Mouse (Mus musculus): ENCODE measurements around the gene Lyrm9. TPM values are rescaled to one million over a fixed set of nuclear protein-coding genes. Genes with fewer than 3 reads are reported as not detected.

Gene Lyrm9
- polyA plus RNA-seq, 1 experiment from 2014 or later: 11.8 TPM

GRCm38 (mm10) chr11:78872782-78873181 is 46.4 kb downstream of the Lyrm9 start:
- Histone ChIP-seq H3K4me3 (ENCODE audit: low read depth, low read length) (no peak overlapping the region), H3K4me1 (ENCODE audit: control insufficient read depth, low read depth, low read length) (no peaks in the 10 kb centered on the region), H3K27ac (ENCODE audit: low read length) (no peak overlapping the region), H3K27me3 (ENCODE audit: control insufficient read depth, insufficient read depth, low read depth, low read length) (no peaks in the 10 kb centered on the region), H3K36me3 (ENCODE audit: control insufficient read depth, insufficient read depth) (no peaks in the 10 kb centered on the region), H3K4me2 (ENCODE audit: low read depth, low read length) (no peak overlapping the region), H3K9ac (ENCODE audit: low read depth, low read length) (no peak overlapping the region), H3K9me3 (replicated peaks; ENCODE audit: control insufficient read depth, low read length) (no peaks in the 10 kb centered on the region)
- 41% methylated on average over 2 of the region's 2 CpGs for WGBS (ENCODE audit: insufficient replicate concordance)
- no peak for ATAC-seq (ENCODE audit: low read depth)

- Histone ChIP-seq H3K9ac (ENCODE audit: low read depth, low read length) (no peak overlapping the region), H3K4me2 (ENCODE audit: low read depth, low read length) (no peak overlapping the region), H3K9me3 (replicated peaks; ENCODE audit: control insufficient read depth, low read length) (no peaks in the 10 kb centered on the region), H3K27ac (ENCODE audit: low read length) (no peak overlapping the region), H3K36me3 (ENCODE audit: control insufficient read depth, insufficient read depth) (no peaks in the 10 kb centered on the region), H3K27me3 (ENCODE audit: control insufficient read depth, insufficient read depth, low read depth, low read length) (no peaks in the 10 kb centered on the region), H3K4me1 (ENCODE audit: control insufficient read depth, low read depth, low read length) (no peaks in the 10 kb centered on the region), H3K4me3 (ENCODE audit: low read depth, low read length) (no peak overlapping the region)
- 68% methylated on average over 3 of the region's 3 CpGs for WGBS (ENCODE audit: insufficient replicate concordance)
- no peak for ATAC-seq (ENCODE audit: low read depth)
These were observed 53.3 kb downstream of the Lyrm9 start for GRCm38 (mm10) chr11:78879727-78880126.

GRCm38 (mm10) chr11:78886693-78887092 is 60.3 kb downstream of the Lyrm9 start:
- Histone ChIP-seq H3K4me1 (ENCODE audit: control insufficient read depth, low read depth, low read length) (no peaks in the 10 kb centered on the region; the same call in 1 of the 2 replicates), H3K36me3 (ENCODE audit: control insufficient read depth, insufficient read depth) (no peaks in the 10 kb centered on the region), H3K9me3 (replicated peaks; ENCODE audit: control insufficient read depth, low read length) (no peaks in the 10 kb centered on the region), H3K9ac (ENCODE audit: low read depth, low read length) (no peak overlapping the region), H3K27ac (ENCODE audit: low read length) (no peak overlapping the region), H3K4me2 (ENCODE audit: low read depth, low read length) (no peak overlapping the region), H3K4me3 (ENCODE audit: low read depth, low read length) (no peak overlapping the region), H3K27me3 (ENCODE audit: control insufficient read depth, insufficient read depth, low read depth, low read length) (no peaks in the 10 kb centered on the region)
- WGBS (ENCODE audit: insufficient replicate concordance): 80% methylated on average over 1 of the region's 1 CpGs
- no peak for ATAC-seq (ENCODE audit: low read depth)

GRCm38 (mm10) chr11:78887102-78887971 is 61.0 kb downstream of the Lyrm9 start:
- H3K27me3 ChIP-seq (ENCODE audit: control insufficient read depth, insufficient read depth, low read depth, low read length): no peaks in the 10 kb centered on the region
- no peaks in the 10 kb centered on the region; the same call in 1 of the 2 replicates for H3K4me1 ChIP-seq (ENCODE audit: control insufficient read depth, low read depth, low read length)
- H3K9ac ChIP-seq (ENCODE audit: low read depth, low read length): no peak overlapping the region
- 0 out of 2 replicates have a peak, but pooled peaks have one; percentile 32 for ATAC-seq (ENCODE audit: low read depth)
- no peaks in the 10 kb centered on the region for H3K36me3 ChIP-seq (ENCODE audit: control insufficient read depth, insufficient read depth)
- H3K4me2 ChIP-seq (ENCODE audit: low read depth, low read length): no peak overlapping the region
- no peak overlapping the region for H3K27ac ChIP-seq (ENCODE audit: low read length)
- H3K4me3 ChIP-seq (ENCODE audit: low read depth, low read length): no peak overlapping the region
- H3K9me3 ChIP-seq (replicated peaks; ENCODE audit: control insufficient read depth, low read length): no peaks in the 10 kb centered on the region
- 49% methylated on average over 9 of the region's 9 CpGs for WGBS (ENCODE audit: insufficient replicate concordance)

- no peak overlapping the region for H3K27ac ChIP-seq (ENCODE audit: low read length)
- H3K27me3 ChIP-seq (ENCODE audit: control insufficient read depth, insufficient read depth, low read depth, low read length): no peaks in the 10 kb centered on the region
- no peak overlapping the region for H3K4me3 ChIP-seq (ENCODE audit: low read depth, low read length)
- no peaks in the 10 kb centered on the region for H3K9me3 ChIP-seq (replicated peaks; ENCODE audit: control insufficient read depth, low read length)
- no peak overlapping the region for H3K4me2 ChIP-seq (ENCODE audit: low read depth, low read length)
- no peak overlapping the region for H3K9ac ChIP-seq (ENCODE audit: low read depth, low read length)
- 55% methylated on average over 4 of the region's 4 CpGs for WGBS (ENCODE audit: insufficient replicate concordance)
- no peak for ATAC-seq (ENCODE audit: low read depth)
- no peaks in the 10 kb centered on the region; the same call in 1 of the 2 replicates for H3K4me1 ChIP-seq (ENCODE audit: control insufficient read depth, low read depth, low read length)
- H3K36me3 ChIP-seq (ENCODE audit: control insufficient read depth, insufficient read depth): no peaks in the 10 kb centered on the region
These were observed 62.8 kb downstream of the Lyrm9 start for GRCm38 (mm10) chr11:78889156-78889555.

Other genes starting within 250 kb of the Lyrm9 start
- 3.2 TPM in 2 replicates for gene Nlk, start 129.2 kb upstream of the Lyrm9 start, polyA plus RNA-seq (2015; fragmentation: Nextera tagmentation; extraction: Ambion mirVana)
- 13.1 and 15.1 TPM in 2 replicates for gene Ccnq, start 74.9 kb upstream of the Lyrm9 start, polyA plus RNA-seq (2015; fragmentation: Nextera tagmentation; extraction: Ambion mirVana)
- gene Nos2, start 94.2 kb downstream of the Lyrm9 start, polyA plus RNA-seq (2015; fragmentation: Nextera tagmentation; extraction: Ambion mirVana): 0.02 and 0.06 TPM in 2 replicates
- 181 and 206 TPM in 2 replicates for gene Lgals9, start 158.4 kb downstream of the Lyrm9 start, polyA plus RNA-seq (2015; fragmentation: Nextera tagmentation; extraction: Ambion mirVana)